ENCODE assay signal across 12 mouse cellular contexts in the genomic region with DNA sequence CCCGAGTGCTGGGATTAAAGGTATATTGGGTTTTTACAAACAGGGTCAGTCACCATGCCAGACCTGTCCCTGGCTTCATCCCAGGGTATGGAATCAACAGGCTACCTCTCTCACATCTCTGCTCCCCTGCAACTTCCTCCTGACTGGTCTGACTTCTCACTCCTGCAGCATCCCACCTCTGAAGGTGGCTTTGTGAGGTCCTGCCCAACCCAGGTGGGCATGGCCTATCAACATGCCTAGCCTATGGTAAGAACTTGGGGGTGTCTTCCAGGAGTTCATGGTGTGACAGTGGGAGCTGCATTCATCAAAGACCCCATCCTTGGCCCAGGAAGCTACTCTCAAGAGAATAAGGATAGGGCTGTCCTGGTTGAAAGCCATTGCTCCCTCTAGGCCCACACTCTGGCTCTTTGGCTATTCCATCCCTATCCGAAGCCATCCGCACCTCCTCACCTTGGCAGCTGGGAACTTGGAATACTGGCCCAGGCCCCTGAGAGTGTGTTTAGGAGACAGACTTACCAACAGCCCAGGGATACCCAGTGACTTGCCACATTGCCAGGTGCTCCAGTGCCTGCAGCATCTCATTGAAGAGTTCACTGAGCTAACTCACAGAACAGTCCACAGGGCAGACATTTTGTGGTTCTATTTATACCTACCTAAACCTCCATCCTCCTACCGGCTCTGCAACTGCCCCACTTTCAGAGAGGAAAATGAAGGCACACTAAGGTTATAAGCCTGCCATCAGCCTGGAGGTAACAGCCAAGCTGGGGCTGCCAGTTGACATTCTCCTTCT. TPM values are rescaled to one million over a fixed set of nuclear protein-coding genes. Genes with fewer than 3 reads are reported as not detected.
DNase-seq lines count a peak whose midpoint lies in the region; ATAC-seq lines count a peak whose summit lies in the region.
"Had no signal": no experiment of that assay in that cellular context is flagged by ENCODE, and none has a peak within 500 bp of the region (broad histone marks: within the 10 kb centered on the region; RNA-seq: fewer than 3 reads in every experiment).

No protein-coding gene starts in this region.

- no peaks in the 10 kb centered on the region for H3K9me3 ChIP-seq in forebrain, embryonic 15.5 days
- H3K9me3 ChIP-seq in forebrain, embryonic 11.5 days (ENCODE audit: control insufficient read depth, low read length) = no peaks in the 10 kb centered on the region
- H3K9me3 ChIP-seq in heart, embryonic 16.5 days (replicated peaks; ENCODE audit: control insufficient read depth, low read length) = no peaks in the 10 kb centered on the region
- H3K9me3 ChIP-seq in heart, embryonic 12.5 days (replicated peaks) = no peaks in the 10 kb centered on the region
- no peaks in the 10 kb centered on the region for H3K9me3 ChIP-seq in midbrain, embryonic 10.5 days (replicated peaks)
- no peaks in the 10 kb centered on the region for H3K9me3 ChIP-seq in midbrain, embryonic 15.5 days
- H3K9me3 ChIP-seq in neural tube, embryonic 15.5 days (replicated peaks) = no peaks in the 10 kb centered on the region
- H3K9me3 ChIP-seq: kidney, embryonic 15.5 days; liver, embryonic 13.5 days; midbrain, embryonic 12.5 days had no signal

- no peak overlapping the region for H3K9ac ChIP-seq in forebrain, embryonic 15.5 days (replicated peaks)
- no peak overlapping the region for H3K9ac ChIP-seq in forebrain, embryonic 11.5 days (ENCODE audit: low read length)
- no peak overlapping the region for H3K9ac ChIP-seq in heart, embryonic 16.5 days (ENCODE audit: low read length)
- H3K9ac ChIP-seq in heart, embryonic 12.5 days = no peak overlapping the region
- H3K9ac ChIP-seq in midbrain, embryonic 15.5 days = no peak overlapping the region
- H3K9ac ChIP-seq in neural tube, embryonic 15.5 days (replicated peaks) = no peak overlapping the region
- H3K9ac ChIP-seq: kidney, embryonic 15.5 days; liver, embryonic 13.5 days; midbrain, embryonic 12.5 days had no signal

- no peak for ATAC-seq in forebrain, embryonic 15.5 days (replicated peaks)
- no peak for ATAC-seq in forebrain, embryonic 11.5 days (replicated peaks; ENCODE audit: low FRiP score)
- ATAC-seq in heart, embryonic 16.5 days (replicated peaks; ENCODE audit: extremely low read depth, insufficient read depth, low FRiP score) = no peak
- no peak for ATAC-seq in heart, embryonic 12.5 days (ENCODE audit: insufficient number of reproducible peaks, low FRiP score)
- ATAC-seq in midbrain, embryonic 15.5 days (replicated peaks) = no peak
- no peak for ATAC-seq in neural tube, embryonic 15.5 days (ENCODE audit: low FRiP score)

- H3K27ac ChIP-seq in forebrain, embryonic 15.5 days (replicated peaks) = peak overlapping the region; percentile 65
- no peak overlapping the region for H3K27ac ChIP-seq in forebrain, embryonic 11.5 days (ENCODE audit: low read depth, low read length)
- H3K27ac ChIP-seq in heart, embryonic 16.5 days (ENCODE audit: low read length) = no peak overlapping the region
- no peak overlapping the region for H3K27ac ChIP-seq in heart, embryonic 12.5 days (ENCODE audit: poor library complexity, severe bottlenecking)
- H3K27ac ChIP-seq in midbrain, embryonic 10.5 days (replicated peaks) = 0 out of 2 replicates have a peak overlapping the region, but pooled peaks have one; percentile 50
- H3K27ac ChIP-seq in midbrain, embryonic 15.5 days = no peak overlapping the region
- peak overlapping the region; percentile 60; the same call in 1 of the 2 replicates for H3K27ac ChIP-seq in neural tube, embryonic 15.5 days (replicated peaks)
- H3K27ac ChIP-seq: kidney, embryonic 15.5 days; liver, embryonic 13.5 days; midbrain, embryonic 12.5 days had no signal

- H3K27me3 ChIP-seq in forebrain, embryonic 15.5 days = no peaks in the 10 kb centered on the region
- H3K27me3 ChIP-seq in forebrain, embryonic 11.5 days (ENCODE audit: control insufficient read depth, insufficient read depth, low read length) = peaks cover 2% of the 10 kb centered on the region; the same call in 1 of the 2 replicates
- H3K27me3 ChIP-seq in heart, embryonic 16.5 days (ENCODE audit: control insufficient read depth, insufficient read depth, low read length) = no peaks in the 10 kb centered on the region
- H3K27me3 ChIP-seq in heart, embryonic 12.5 days (replicated peaks) = no peaks in the 10 kb centered on the region; the same call in 1 of the 2 replicates
- peaks cover 41% of the 10 kb centered on the region for H3K27me3 ChIP-seq in midbrain, embryonic 10.5 days (ENCODE audit: low read depth, poor library complexity, severe bottlenecking)
- H3K27me3 ChIP-seq in midbrain, embryonic 15.5 days (replicated peaks) = peaks cover 12% of the 10 kb centered on the region
- H3K27me3 ChIP-seq in neural tube, embryonic 15.5 days (replicated peaks) = peaks cover 6% of the 10 kb centered on the region; the same call in 1 of the 2 replicates

- WGBS in forebrain, embryonic 15.5 days = 75% methylated on average over 4 of the region's 4 CpGs
- WGBS in forebrain, embryonic 11.5 days = 80% methylated on average over 4 of the region's 4 CpGs
- 82% methylated on average over 4 of the region's 4 CpGs for WGBS in heart, embryonic 16.5 days
- 81% methylated on average over 4 of the region's 4 CpGs for WGBS in heart, embryonic 12.5 days
- WGBS in midbrain, embryonic 10.5 days = 81% methylated on average over 4 of the region's 4 CpGs
- WGBS in midbrain, embryonic 15.5 days = 87% methylated on average over 4 of the region's 4 CpGs
- 84% methylated on average over 4 of the region's 4 CpGs for WGBS in neural tube, embryonic 15.5 days

- DNase-seq in forebrain, embryonic 11.5 days (ENCODE audit: low spot score) = no peak
- DNase-seq in midbrain, embryonic 10.5 days (ENCODE audit: low spot score) = no peak
- DNase-seq in spleen, postnatal 36 days (ENCODE audit: low spot score in 2 of 2) = no peak
- DNase-seq: liver, embryonic 13.5 days; thymus, adult 18-20 months had no signal

- H3K4me3 ChIP-seq in forebrain, embryonic 15.5 days = no peak overlapping the region
- H3K4me3 ChIP-seq in forebrain, embryonic 11.5 days (ENCODE audit: low read depth, low read length) = no peak overlapping the region
- no peak overlapping the region for H3K4me3 ChIP-seq in heart, embryonic 16.5 days (ENCODE audit: low read length)
- no peak overlapping the region for H3K4me3 ChIP-seq in heart, embryonic 12.5 days
- H3K4me3 ChIP-seq in midbrain, embryonic 10.5 days = no peak overlapping the region
- no peak overlapping the region for H3K4me3 ChIP-seq in midbrain, embryonic 15.5 days
- H3K4me3 ChIP-seq in neural tube, embryonic 15.5 days (replicated peaks) = no peak overlapping the region
- H3K4me3 ChIP-seq: kidney, embryonic 15.5 days; liver, embryonic 13.5 days; midbrain, embryonic 12.5 days had no signal

- H3K4me2 ChIP-seq in forebrain, embryonic 15.5 days (replicated peaks) = no peak overlapping the region
- H3K4me2 ChIP-seq in forebrain, embryonic 11.5 days (ENCODE audit: low read depth, low read length, severe bottlenecking) = no peak overlapping the region
- peak overlapping the region; percentile 76; the same call in 1 of the 2 replicates for H3K4me2 ChIP-seq in heart, embryonic 16.5 days (ENCODE audit: low read depth, low read length)
- H3K4me2 ChIP-seq in heart, embryonic 12.5 days = no peak overlapping the region
- no peak overlapping the region for H3K4me2 ChIP-seq in midbrain, embryonic 15.5 days
- H3K4me2 ChIP-seq in neural tube, embryonic 15.5 days = no peak overlapping the region
- H3K4me2 ChIP-seq: kidney, embryonic 15.5 days; liver, embryonic 13.5 days; midbrain, embryonic 12.5 days had no signal

- H3K4me1 ChIP-seq in forebrain, embryonic 15.5 days = peaks cover 44% of the 10 kb centered on the region
- peaks cover 5% of the 10 kb centered on the region for H3K4me1 ChIP-seq in forebrain, embryonic 11.5 days (replicated peaks; ENCODE audit: control insufficient read depth, insufficient read depth, low read length)
- peaks cover 46% of the 10 kb centered on the region for H3K4me1 ChIP-seq in heart, embryonic 16.5 days (ENCODE audit: control insufficient read depth, insufficient read depth, low read length)
- H3K4me1 ChIP-seq in heart, embryonic 12.5 days (replicated peaks) = peaks cover 52% of the 10 kb centered on the region
- H3K4me1 ChIP-seq in midbrain, embryonic 10.5 days = peaks cover 69% of the 10 kb centered on the region
- H3K4me1 ChIP-seq in midbrain, embryonic 15.5 days = peaks cover 39% of the 10 kb centered on the region
- peaks cover 50% of the 10 kb centered on the region for H3K4me1 ChIP-seq in neural tube, embryonic 15.5 days

- H3K36me3 ChIP-seq in forebrain, embryonic 15.5 days = no peaks in the 10 kb centered on the region
- no peaks in the 10 kb centered on the region for H3K36me3 ChIP-seq in forebrain, embryonic 11.5 days (ENCODE audit: control insufficient read depth, insufficient read depth, low read length)
- H3K36me3 ChIP-seq in heart, embryonic 16.5 days (ENCODE audit: control insufficient read depth, insufficient read depth) = peaks cover 1% of the 10 kb centered on the region; the same call in 1 of the 2 replicates
- peaks cover 1% of the 10 kb centered on the region; the same call in 1 of the 2 replicates for H3K36me3 ChIP-seq in heart, embryonic 12.5 days
- no peaks in the 10 kb centered on the region for H3K36me3 ChIP-seq in midbrain, embryonic 10.5 days
- no peaks in the 10 kb centered on the region for H3K36me3 ChIP-seq in midbrain, embryonic 15.5 days (replicated peaks)
- no peaks in the 10 kb centered on the region for H3K36me3 ChIP-seq in neural tube, embryonic 15.5 days
- H3K36me3 ChIP-seq: kidney, embryonic 15.5 days; liver, embryonic 13.5 days; midbrain, embryonic 12.5 days had no signal

RNA-seq across cellular contexts. Expression of gene Card19, which starts 2.9 kb away (rescaled TPM):
- polyA plus RNA-seq in forebrain, embryonic 15.5 days (2015; fragmentation: Nextera tagmentation; extraction: Ambion mirVana) = 21.1 and 23.1 TPM in 2 replicates
- polyA plus RNA-seq in forebrain, embryonic 11.5 days (2014; fragmentation: Nextera tagmentation; extraction: Ambion mirVana) = 18.9 and 19.6 TPM in 2 replicates
- polyA plus RNA-seq in heart, embryonic 16.5 days (2015; fragmentation: Nextera tagmentation; extraction: Ambion mirVana) = 143 and 144 TPM in 2 replicates
- polyA plus RNA-seq in heart, embryonic 12.5 days (2016; fragmentation: Nextera tagmentation; extraction: Ambion mirVana) = 76.4 and 81.2 TPM in 2 replicates
- polyA plus RNA-seq in midbrain, embryonic 10.5 days (2016; fragmentation: Nextera tagmentation; extraction: Ambion mirVana) = 23.1 and 23.3 TPM in 2 replicates
- polyA plus RNA-seq in midbrain, embryonic 15.5 days (2015; fragmentation: Nextera tagmentation; extraction: Ambion mirVana) = 25.1 and 29.3 TPM in 2 replicates
- 44.6 and 45.5 TPM in 2 replicates for polyA plus RNA-seq in neural tube, embryonic 15.5 days (2015; fragmentation: Nextera tagmentation; extraction: Ambion mirVana)

RNA-seq across cellular contexts. Expression of gene Ninj1, which starts 25.6 kb away (rescaled TPM):
- polyA plus RNA-seq in forebrain, embryonic 15.5 days (2015; fragmentation: Nextera tagmentation; extraction: Ambion mirVana) = 21.1 and 22.0 TPM in 2 replicates
- polyA plus RNA-seq in forebrain, embryonic 11.5 days (2014; fragmentation: Nextera tagmentation; extraction: Ambion mirVana) = 19.6 and 23.8 TPM in 2 replicates
- polyA plus RNA-seq in heart, embryonic 16.5 days (2015; fragmentation: Nextera tagmentation; extraction: Ambion mirVana) = 78.8 and 84.5 TPM in 2 replicates
- polyA plus RNA-seq in heart, embryonic 12.5 days (2016; fragmentation: Nextera tagmentation; extraction: Ambion mirVana) = 51.0 and 55.8 TPM in 2 replicates
- polyA plus RNA-seq in midbrain, embryonic 10.5 days (2016; fragmentation: Nextera tagmentation; extraction: Ambion mirVana) = 23.1 and 24.3 TPM in 2 replicates
- polyA plus RNA-seq in midbrain, embryonic 15.5 days (2015; fragmentation: Nextera tagmentation; extraction: Ambion mirVana) = 21.2 and 22.8 TPM in 2 replicates
- 37.4 and 38.9 TPM in 2 replicates for polyA plus RNA-seq in neural tube, embryonic 15.5 days (2015; fragmentation: Nextera tagmentation; extraction: Ambion mirVana)

RNA-seq across cellular contexts. Expression of gene Susd3, which starts 35.6 kb away (rescaled TPM):
- polyA plus RNA-seq in forebrain, embryonic 15.5 days (2015; fragmentation: Nextera tagmentation; extraction: Ambion mirVana) = 0.68 and 0.98 TPM in 2 replicates
- polyA plus RNA-seq in forebrain, embryonic 11.5 days (2014; fragmentation: Nextera tagmentation; extraction: Ambion mirVana) = 0.32 and 1.4 TPM in 2 replicates
- 1.4 and 1.8 TPM in 2 replicates for polyA plus RNA-seq in heart, embryonic 16.5 days (2015; fragmentation: Nextera tagmentation; extraction: Ambion mirVana)
- 0.63 and 0.80 TPM in 2 replicates for polyA plus RNA-seq in heart, embryonic 12.5 days (2016; fragmentation: Nextera tagmentation; extraction: Ambion mirVana)
- 1.0 and 1.2 TPM in 2 replicates for polyA plus RNA-seq in midbrain, embryonic 10.5 days (2016; fragmentation: Nextera tagmentation; extraction: Ambion mirVana)
- 0.54 and 0.59 TPM in 2 replicates for polyA plus RNA-seq in midbrain, embryonic 15.5 days (2015; fragmentation: Nextera tagmentation; extraction: Ambion mirVana)
- polyA plus RNA-seq in neural tube, embryonic 15.5 days (2015; fragmentation: Nextera tagmentation; extraction: Ambion mirVana) = 0.95 and 2.1 TPM in 2 replicates

Comparison
In these comparisons a context has a peak if more than half of its experiments do, and no peak if none do; other contexts are left out.
1. H3K27ac ChIP-seq: peak in forebrain, embryonic 15.5 days (single experiment), midbrain, embryonic 10.5 days (single experiment) and neural tube, embryonic 15.5 days (single experiment); none in forebrain, embryonic 11.5 days (single experiment), heart, embryonic 16.5 days (single experiment), heart, embryonic 12.5 days (single experiment) and midbrain, embryonic 15.5 days (single experiment).